Mouse (Mus musculus): ENCODE results near the gene Plekhd1. TPM values are rescaled to one million over a fixed set of nuclear protein-coding genes. Genes with fewer than 3 reads are reported as not detected.
A peak's percentile ranks its signal among the peaks of the same experiment; 100 is the strongest.

The Plekhd1 gene
- polyA plus RNA-seq, 1 experiment from 2014 or later: 0.44 TPM

DNA sequence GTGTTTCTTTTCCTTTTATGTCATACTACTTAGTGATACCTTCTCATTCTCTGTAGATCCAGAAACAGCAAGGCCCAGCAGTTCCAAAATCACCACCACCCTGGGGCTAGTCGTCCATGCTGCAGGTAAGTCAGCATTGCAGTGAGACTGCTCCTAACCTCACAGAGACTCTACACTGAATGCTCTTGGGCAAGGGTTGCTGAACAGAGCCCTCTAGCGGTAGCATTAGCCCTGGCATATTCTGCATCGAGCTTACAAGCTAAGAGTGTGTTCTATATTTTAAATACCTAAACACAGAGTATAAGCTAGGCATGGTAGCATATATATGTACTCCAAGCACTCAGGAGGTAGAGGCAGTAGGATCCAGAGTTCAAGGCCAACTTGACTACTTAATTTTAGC lies 19.2 kb upstream of the Plekhd1 start:
- Histone ChIP-seq H3K4me2 (no peak overlapping the region), H3K4me3 (no peak overlapping the region), H3K4me1 (no peaks in the 10 kb centered on the region), H3K36me3 (peaks cover 60% of the 10 kb centered on the region), H3K27me3 (replicated peaks) (no peaks in the 10 kb centered on the region), H3K9ac (no peak overlapping the region), H3K27ac (no peak overlapping the region), H3K9me3 (replicated peaks) (no peaks in the 10 kb centered on the region)
- peak; percentile 70 for ATAC-seq
- 15% methylated on average over 3 of the region's 3 CpGs for WGBS (ENCODE audit: insufficient replicate concordance)

- Histone ChIP-seq H3K36me3 (peaks cover 30% of the 10 kb centered on the region), H3K27ac (no peak overlapping the region), H3K4me1 (peaks cover 25% of the 10 kb centered on the region), H3K4me2 (no peak overlapping the region), H3K9ac (no peak overlapping the region), H3K27me3 (replicated peaks) (no peaks in the 10 kb centered on the region), H3K4me3 (no peak overlapping the region), H3K9me3 (replicated peaks) (no peaks in the 10 kb centered on the region)
- ATAC-seq: no peak
- WGBS (ENCODE audit: insufficient replicate concordance): 57% methylated on average over 1 of the region's 1 CpGs
Observed at GRCm38 (mm10) chr12:80681340-80681739, 11.1 kb upstream of the Plekhd1 start.

- Histone ChIP-seq H3K4me1 (peaks cover 25% of the 10 kb centered on the region), H3K9ac (no peak overlapping the region), H3K27me3 (replicated peaks) (0 out of 2 replicates have a peak, but pooled peaks cover 5% of the 10 kb centered on the region), H3K9me3 (replicated peaks) (no peaks in the 10 kb centered on the region), H3K27ac (peak overlapping the region; percentile 74), H3K36me3 (peaks cover 14% of the 10 kb centered on the region), H3K4me2 (peak overlapping the region; percentile 28), H3K4me3 (no peak overlapping the region)
- 52% methylated on average over 3 of the region's 3 CpGs for WGBS (ENCODE audit: insufficient replicate concordance)
- peak; percentile 91 for ATAC-seq
Observed at GRCm38 (mm10) chr12:80683554-80683953, 8.8 kb upstream of the Plekhd1 start.

- no peak overlapping the region for H3K4me3 ChIP-seq
- ATAC-seq: no peak
- 84% methylated on average over 3 of the region's 3 CpGs for WGBS (ENCODE audit: insufficient replicate concordance)
- no peaks in the 10 kb centered on the region for H3K9me3 ChIP-seq (replicated peaks)
- peak overlapping the region; percentile 74 for H3K27ac ChIP-seq
- H3K36me3 ChIP-seq: peaks cover 10% of the 10 kb centered on the region
- 0 out of 2 replicates have a peak, but pooled peaks cover 8% of the 10 kb centered on the region for H3K27me3 ChIP-seq (replicated peaks)
- H3K4me1 ChIP-seq: peaks cover 25% of the 10 kb centered on the region
- H3K9ac ChIP-seq: no peak overlapping the region
- H3K4me2 ChIP-seq: peak overlapping the region; percentile 28; the same call in 1 of the 2 replicates
Observed at GRCm38 (mm10) chr12:80684316-80684715, 8.1 kb upstream of the Plekhd1 start.

GRCm38 (mm10) chr12:80687788-80688211 lies 4.6 kb upstream of the Plekhd1 start:
- WGBS (ENCODE audit: insufficient replicate concordance): 64% methylated on average over 10 of the region's 10 CpGs
- no peak overlapping the region for H3K4me3 ChIP-seq
- ATAC-seq: no peak
- H3K36me3 ChIP-seq: no peaks in the 10 kb centered on the region
- H3K4me2 ChIP-seq: no peak overlapping the region
- H3K27me3 ChIP-seq (replicated peaks): peaks cover 42% of the 10 kb centered on the region
- no peak overlapping the region for H3K27ac ChIP-seq
- no peaks in the 10 kb centered on the region for H3K9me3 ChIP-seq (replicated peaks)
- H3K4me1 ChIP-seq: peaks cover 35% of the 10 kb centered on the region
- no peak overlapping the region for H3K9ac ChIP-seq

DNA sequence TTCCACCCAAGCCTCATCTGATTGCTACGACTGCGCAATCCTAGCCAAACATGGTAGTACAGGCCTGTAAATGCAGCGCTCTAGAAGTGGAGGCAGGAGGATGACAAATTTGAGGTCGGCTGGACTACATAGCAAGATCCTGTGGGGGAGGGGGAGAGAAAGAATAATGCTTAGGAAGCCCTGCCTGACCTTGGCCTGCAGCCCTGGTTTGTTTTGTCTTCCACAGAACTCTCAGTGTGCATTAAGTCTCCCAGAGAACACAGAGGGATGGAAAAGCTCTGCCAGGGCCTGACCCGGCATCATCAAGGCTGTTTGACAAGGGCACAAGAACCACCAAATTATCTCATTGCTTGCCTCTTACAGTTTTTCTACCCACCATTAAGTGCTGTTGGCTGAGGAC lies 2.7 kb upstream of the Plekhd1 start:
- H3K27ac ChIP-seq: no peak overlapping the region
- no peaks in the 10 kb centered on the region for H3K36me3 ChIP-seq
- no peak overlapping the region for H3K4me3 ChIP-seq
- H3K27me3 ChIP-seq (replicated peaks): peaks cover 61% of the 10 kb centered on the region
- no peak for ATAC-seq
- whole genome bisulfite sequencing (ENCODE audit: insufficient replicate concordance): 61% methylated on average over 5 of the region's 5 CpGs
- H3K4me1 ChIP-seq: peaks cover 27% of the 10 kb centered on the region
- no peak overlapping the region for H3K9ac ChIP-seq
- H3K9me3 ChIP-seq (replicated peaks): no peaks in the 10 kb centered on the region
- no peak overlapping the region for H3K4me2 ChIP-seq

GRCm38 (mm10) chr12:80691671-80692091 lies 710 bp upstream of the Plekhd1 start:
- Histone ChIP-seq H3K27ac (no peak overlapping the region), H3K36me3 (no peaks in the 10 kb centered on the region), H3K4me3 (no peak overlapping the region), H3K4me2 (0 out of 2 replicates have a peak overlapping the region, but pooled peaks have one; percentile 72), H3K27me3 (replicated peaks) (peaks cover 78% of the 10 kb centered on the region), H3K9me3 (replicated peaks) (no peaks in the 10 kb centered on the region), H3K4me1 (peaks cover 24% of the 10 kb centered on the region), H3K9ac (no peak overlapping the region)
- ATAC-seq: no peak
- 17% methylated on average over 12 of the region's 12 CpGs for WGBS (ENCODE audit: insufficient replicate concordance)

GRCm38 (mm10) chr12:80693700-80694099 lies 1.3 kb downstream of the Plekhd1 start:
- Histone ChIP-seq H3K27ac (no peak overlapping the region), H3K4me2 (no peak overlapping the region), H3K4me1 (peaks cover 41% of the 10 kb centered on the region), H3K36me3 (no peaks in the 10 kb centered on the region), H3K9me3 (replicated peaks) (no peaks in the 10 kb centered on the region), H3K9ac (no peak overlapping the region), H3K27me3 (replicated peaks) (peaks cover 79% of the 10 kb centered on the region), H3K4me3 (no peak overlapping the region)
- WGBS (ENCODE audit: insufficient replicate concordance): 36% methylated on average over 2 of the region's 2 CpGs
- ATAC-seq: no peak

- no peak for ATAC-seq
- no peak overlapping the region for H3K9ac ChIP-seq
- H3K9me3 ChIP-seq (replicated peaks): no peaks in the 10 kb centered on the region
- H3K27me3 ChIP-seq (replicated peaks): peaks cover 72% of the 10 kb centered on the region
- H3K4me2 ChIP-seq: no peak overlapping the region
- H3K4me3 ChIP-seq: no peak overlapping the region
- no peaks in the 10 kb centered on the region for H3K36me3 ChIP-seq
- H3K27ac ChIP-seq: no peak overlapping the region
- 83% methylated on average over 3 of the region's 3 CpGs for WGBS (ENCODE audit: insufficient replicate concordance)
- H3K4me1 ChIP-seq: peaks cover 54% of the 10 kb centered on the region
Observed at GRCm38 (mm10) chr12:80695004-80695403, 2.6 kb downstream of the Plekhd1 start.

DNA sequence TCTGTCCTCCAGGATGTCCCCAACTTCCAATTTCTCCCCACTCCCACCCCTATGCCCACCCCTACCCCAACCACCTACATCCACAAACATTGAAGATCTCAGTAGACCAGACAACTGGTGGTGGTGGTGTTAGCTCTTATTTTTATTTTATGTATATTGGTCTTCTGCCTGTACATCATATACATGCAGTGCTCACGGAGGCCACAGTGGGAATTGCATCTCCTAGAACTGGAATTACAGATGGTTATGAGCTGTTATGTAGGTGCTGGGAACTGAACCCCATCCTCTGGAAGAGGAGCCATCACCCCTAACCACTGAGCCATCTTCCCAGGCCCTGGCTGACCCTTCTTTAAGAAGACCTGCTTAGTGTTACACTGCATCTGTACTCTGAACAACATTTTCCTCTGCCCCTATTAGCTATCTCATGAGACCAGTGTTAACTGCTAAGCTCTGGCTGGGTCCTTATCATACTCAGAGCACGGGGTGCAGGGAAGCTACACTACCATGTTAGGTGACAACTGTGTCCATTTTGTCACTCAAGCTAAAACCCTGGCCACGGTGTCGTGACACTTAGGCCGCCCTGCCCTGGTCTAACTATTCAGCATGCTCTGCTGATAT lies 6.2 kb downstream of the Plekhd1 start:
- Histone ChIP-seq H3K4me1 (peaks cover 47% of the 10 kb centered on the region), H3K4me2 (peak overlapping the region; percentile 22), H3K36me3 (no peaks in the 10 kb centered on the region), H3K4me3 (no peak overlapping the region), H3K9me3 (replicated peaks) (no peaks in the 10 kb centered on the region), H3K27me3 (replicated peaks) (peaks cover 40% of the 10 kb centered on the region), H3K27ac (peak overlapping the region; percentile 85), H3K9ac (no peak overlapping the region)
- 36% methylated on average over 5 of the region's 5 CpGs for WGBS (ENCODE audit: insufficient replicate concordance)
- peak; percentile 98 for ATAC-seq

DNA sequence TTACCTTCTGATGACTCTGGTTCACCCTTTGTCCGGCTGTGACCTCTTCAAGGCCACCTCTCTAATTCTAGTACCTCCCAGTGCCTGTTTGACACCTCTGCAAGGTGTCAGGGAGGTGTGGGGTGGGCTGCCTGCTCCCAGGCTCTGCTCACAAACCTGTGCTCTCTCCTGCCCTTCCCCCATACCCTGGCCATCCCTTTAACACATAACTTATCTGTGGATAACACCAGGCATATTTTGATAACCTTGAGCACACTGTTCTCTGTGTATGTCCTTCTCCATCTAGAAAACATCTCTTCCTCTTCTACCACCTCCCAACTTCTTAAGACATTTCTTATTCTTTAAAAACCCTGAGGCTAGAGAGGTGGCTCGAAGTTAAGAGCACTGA lies 6.7 kb downstream of the Plekhd1 start:
- WGBS (ENCODE audit: insufficient replicate concordance): 37% methylated on average over 2 of the region's 2 CpGs
- Histone ChIP-seq H3K4me3 (no peak overlapping the region), H3K4me1 (peaks cover 47% of the 10 kb centered on the region), H3K9me3 (replicated peaks) (no peaks in the 10 kb centered on the region), H3K36me3 (no peaks in the 10 kb centered on the region), H3K27me3 (replicated peaks) (peaks cover 35% of the 10 kb centered on the region), H3K4me2 (peak overlapping the region; percentile 22), H3K27ac (peak overlapping the region; percentile 85), H3K9ac (peak overlapping the region; percentile 4; the same call in 1 of the 2 replicates)
- ATAC-seq: peak; percentile 86

DNA sequence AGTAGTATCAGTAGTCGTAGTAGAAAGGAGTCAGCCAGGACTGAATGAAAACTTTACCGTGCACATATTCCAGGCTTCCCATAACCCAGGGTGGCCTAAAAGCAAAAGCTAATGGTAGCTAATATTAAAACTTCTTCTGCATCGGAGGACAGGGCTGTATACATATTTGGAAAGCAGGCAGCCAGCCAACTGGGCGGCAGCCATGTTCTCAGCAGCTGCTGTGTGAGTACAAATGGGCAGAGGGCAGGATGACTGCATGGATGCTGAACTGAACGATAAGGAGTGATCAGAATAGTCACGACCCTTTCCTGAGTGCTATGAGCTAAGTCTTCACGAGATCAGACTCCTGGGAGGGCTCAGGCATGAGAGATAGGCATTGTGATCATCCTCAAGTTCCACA lies 8.9 kb downstream of the Plekhd1 start:
- Histone ChIP-seq H3K27ac (no peak overlapping the region), H3K27me3 (replicated peaks) (peaks cover 22% of the 10 kb centered on the region), H3K4me1 (peaks cover 42% of the 10 kb centered on the region), H3K4me3 (no peak overlapping the region), H3K9ac (no peak overlapping the region), H3K4me2 (no peak overlapping the region), H3K9me3 (replicated peaks) (no peaks in the 10 kb centered on the region), H3K36me3 (no peaks in the 10 kb centered on the region)
- WGBS (ENCODE audit: insufficient replicate concordance): 70% methylated on average over 7 of the region's 7 CpGs
- no peak for ATAC-seq

All from liver, embryonic 12.5 days (tissue).